In the genomic region with DNA sequence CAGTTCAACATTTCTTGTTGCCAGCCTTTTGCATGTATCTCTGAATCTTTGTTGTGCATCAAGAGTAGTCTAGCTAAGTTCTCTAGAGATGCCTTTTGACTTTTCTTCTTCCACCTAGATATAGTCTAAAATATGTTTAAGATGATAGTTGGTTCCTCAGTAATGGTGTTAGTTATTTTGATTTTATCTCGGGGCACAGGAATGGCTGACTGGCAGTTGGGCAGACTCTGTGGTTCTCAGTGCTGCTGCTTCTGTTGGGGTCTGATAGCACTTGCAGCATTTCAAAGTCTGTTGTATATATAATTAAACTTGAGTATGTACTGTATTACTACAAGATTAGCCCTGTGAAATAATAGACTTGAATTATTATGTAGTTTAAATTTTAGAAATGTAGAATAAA, we compare ENCODE assay signal across 17 mouse cellular contexts.
DNase-seq lines count a peak whose midpoint lies in the region; ATAC-seq and TF ChIP-seq lines count a peak whose summit lies in the region.
"Had no signal": no experiment of that assay in that cellular context is flagged by ENCODE, and none has a peak within 500 bp of the region (broad histone marks: within the 10 kb centered on the region; RNA-seq: fewer than 3 reads in every experiment).

No protein-coding gene starts in this region.

- no peaks in the 10 kb centered on the region for H3K27me3 ChIP-seq in heart, postnatal 0 days (ENCODE audit: control insufficient read depth, insufficient read depth, low read length)
- no peaks in the 10 kb centered on the region for H3K27me3 ChIP-seq in heart, embryonic 10.5 days (ENCODE audit: insufficient read depth, poor library complexity, severe bottlenecking)
- no peaks in the 10 kb centered on the region for H3K27me3 ChIP-seq in G1E (ENCODE audit: insufficient read depth, low read length)
- no peaks in the 10 kb centered on the region for H3K27me3 ChIP-seq in liver, embryonic 14.5 days (ENCODE audit: control insufficient read depth, insufficient read depth, low read length)
- no peaks in the 10 kb centered on the region for H3K27me3 ChIP-seq in neural tube, embryonic 15.5 days (replicated peaks)
- H3K27me3 ChIP-seq: forebrain, embryonic 15.5 days; neural tube, embryonic 12.5 days had no signal

- H3K27ac ChIP-seq in heart, postnatal 0 days (ENCODE audit: low read depth): peak overlapping the region; percentile 43
- no peak overlapping the region for H3K27ac ChIP-seq in heart, embryonic 10.5 days
- peak overlapping the region; percentile 60 for H3K27ac ChIP-seq in liver, embryonic 14.5 days
- H3K27ac ChIP-seq in neural tube, embryonic 15.5 days (replicated peaks): no peak overlapping the region
- H3K27ac ChIP-seq: forebrain, embryonic 15.5 days; gastrocnemius, adult 2 months; macrophage; neural tube, embryonic 12.5 days had no signal

- ATAC-seq in heart, postnatal 0 days (ENCODE audit: insufficient read depth, low read depth): no peak
- ATAC-seq in G1E (ENCODE audit: extremely low read depth, insufficient number of reproducible peaks, low FRiP score, poor library complexity, severe bottlenecking): peak; percentile 65
- peak; percentile 50 for ATAC-seq in liver, embryonic 14.5 days (ENCODE audit: insufficient read depth)
- no peak for ATAC-seq in megakaryocyte, adult 5-6 weeks (ENCODE audit: poor library complexity, severe bottlenecking)
- no peak for ATAC-seq in neural tube, embryonic 15.5 days (ENCODE audit: low FRiP score)
- ATAC-seq: CD4-positive, CD25-positive, alpha-beta regulatory T cell, adult 4 months; forebrain, embryonic 15.5 days had no signal

- H3K9me3 ChIP-seq in heart, postnatal 0 days (replicated peaks; ENCODE audit: control insufficient read depth, low read length): no peaks in the 10 kb centered on the region
- H3K9me3 ChIP-seq in heart, embryonic 10.5 days: no peaks in the 10 kb centered on the region
- no peaks in the 10 kb centered on the region for H3K9me3 ChIP-seq in G1E (replicated peaks)
- no peaks in the 10 kb centered on the region for H3K9me3 ChIP-seq in liver, embryonic 14.5 days (ENCODE audit: control insufficient read depth, low read length)
- H3K9me3 ChIP-seq in neural tube, embryonic 15.5 days (replicated peaks): no peaks in the 10 kb centered on the region
- H3K9me3 ChIP-seq: forebrain, embryonic 15.5 days; neural tube, embryonic 12.5 days had no signal

- H3K36me3 ChIP-seq in heart, postnatal 0 days (replicated peaks; ENCODE audit: control insufficient read depth, insufficient read depth, low read length): no peaks in the 10 kb centered on the region
- no peaks in the 10 kb centered on the region for H3K36me3 ChIP-seq in heart, embryonic 10.5 days
- peaks cover 4% of the 10 kb centered on the region for H3K36me3 ChIP-seq in G1E (replicated peaks)
- H3K36me3 ChIP-seq in liver, embryonic 14.5 days (replicated peaks; ENCODE audit: control insufficient read depth, insufficient read depth, low read depth): no peaks in the 10 kb centered on the region
- H3K36me3 ChIP-seq in neural tube, embryonic 15.5 days: no peaks in the 10 kb centered on the region
- H3K36me3 ChIP-seq: forebrain, embryonic 15.5 days; neural tube, embryonic 12.5 days had no signal

- no peak for DNase-seq in heart, postnatal 0 days (ENCODE audit: low spot score)
- no peak for DNase-seq in heart, embryonic 10.5 days (ENCODE audit: low spot score)
- no peak for DNase-seq in G1E (ENCODE audit: low spot score)
- DNase-seq in c-Kit-positive CD71-positive TER-119-negative erythroid progenitor cells, embryonic 14.5 days (ENCODE audit: low read depth): peak; percentile 63
- peak in 2 of 3 experiments; percentile 49 to 56 for DNase-seq in liver, embryonic 14.5 days (ENCODE audit: low read depth in 3 of 3, low spot score in 3 of 3)
- no peak for DNase-seq in cerebellum, postnatal 36 days
- DNase-seq: cerebellum, adult 11-12 months; gastrocnemius, adult 2 months; kidney, adult 2 months; left cerebral cortex, postnatal 4 days; lung, embryonic 14.5 days had no signal

- no peak overlapping the region for H3K4me3 ChIP-seq in heart, postnatal 0 days (ENCODE audit: low read depth, low read length)
- H3K4me3 ChIP-seq in heart, embryonic 10.5 days: no peak overlapping the region
- no peak overlapping the region; the same call in 1 of the 2 replicates for H3K4me3 ChIP-seq in G1E (ENCODE audit: low read depth, low read length)
- H3K4me3 ChIP-seq in liver, embryonic 14.5 days (ENCODE audit: insufficient read depth in 1 of 2, low read depth in 2 of 2, low read length in 2 of 2): no peak overlapping the region
- no peak overlapping the region for H3K4me3 ChIP-seq in neural tube, embryonic 15.5 days (replicated peaks)
- H3K4me3 ChIP-seq: forebrain, embryonic 15.5 days; gastrocnemius, adult 2 months; neural tube, embryonic 12.5 days had no signal

- no peak overlapping the region for H3K9ac ChIP-seq in heart, postnatal 0 days (replicated peaks; ENCODE audit: low read depth, low read length)
- H3K9ac ChIP-seq in liver, embryonic 14.5 days (replicated peaks): no peak overlapping the region
- H3K9ac ChIP-seq in neural tube, embryonic 15.5 days (replicated peaks): no peak overlapping the region
- H3K9ac ChIP-seq: forebrain, embryonic 15.5 days; lung, embryonic 14.5 days; neural tube, embryonic 12.5 days had no signal

- H3K4me2 ChIP-seq in heart, postnatal 0 days (ENCODE audit: low read depth, low read length): no peak overlapping the region
- peak overlapping the region; percentile 42 for H3K4me2 ChIP-seq in liver, embryonic 14.5 days (ENCODE audit: low read depth)
- H3K4me2 ChIP-seq in neural tube, embryonic 15.5 days: no peak overlapping the region
- H3K4me2 ChIP-seq: forebrain, embryonic 15.5 days; lung, embryonic 14.5 days; neural tube, embryonic 12.5 days had no signal

- no peak for TF ChIP-seq CTCF in heart, postnatal 0 days (IDR thresholded peaks at IDR 0.05; ENCODE audit: low read depth)
- no peak for TF ChIP-seq CTCF in G1E (IDR thresholded peaks at IDR 0.05; ENCODE audit: low read depth, low read length)
- no peak for TF ChIP-seq CTCF in liver, embryonic 14.5 days (IDR thresholded peaks at IDR 0.05; ENCODE audit: low read depth)

- peaks cover 12% of the 10 kb centered on the region for H3K4me1 ChIP-seq in heart, postnatal 0 days (ENCODE audit: control insufficient read depth, insufficient read depth)
- peaks cover 8% of the 10 kb centered on the region; the same call in 1 of the 2 replicates for H3K4me1 ChIP-seq in heart, embryonic 10.5 days
- peaks cover 40% of the 10 kb centered on the region for H3K4me1 ChIP-seq in G1E (ENCODE audit: insufficient read depth, low read depth, low read length)
- peaks cover 20 to 25% of the 10 kb centered on the region in 2 experiments for H3K4me1 ChIP-seq in liver, embryonic 14.5 days (replicated peaks; ENCODE audit: control insufficient read depth in 2 of 2, insufficient read depth in 2 of 2, low read length in 1 of 2)
- peaks cover 23% of the 10 kb centered on the region for H3K4me1 ChIP-seq in neural tube, embryonic 15.5 days

- WGBS in heart, postnatal 0 days: 19% methylated on average over 1 of the region's 1 CpGs
- 67% methylated on average over 1 of the region's 1 CpGs for WGBS in heart, embryonic 10.5 days
- WGBS in liver, embryonic 14.5 days (ENCODE audit: insufficient replicate concordance): 3% methylated on average over 1 of the region's 1 CpGs
- WGBS in neural tube, embryonic 15.5 days: 75% methylated on average over 1 of the region's 1 CpGs

- no peak for TF ChIP-seq EP300 in heart, postnatal 0 days (IDR thresholded peaks at IDR 0.05; ENCODE audit: low read depth)
- peak; percentile 93 for TF ChIP-seq EP300 in liver, embryonic 14.5 days (IDR thresholded peaks at IDR 0.05; ENCODE audit: low read depth)

Comparison
In these comparisons a context has a peak if more than half of its experiments do, and no peak if none do; other contexts are left out.
1. H3K27ac ChIP-seq: peak in heart, postnatal 0 days (single experiment) and liver, embryonic 14.5 days (single experiment); none in heart, embryonic 10.5 days (single experiment) and neural tube, embryonic 15.5 days (single experiment).
2. ATAC-seq: peak in G1E (single experiment) and liver, embryonic 14.5 days (single experiment); none in heart, postnatal 0 days (single experiment), megakaryocyte, adult 5-6 weeks (single experiment) and neural tube, embryonic 15.5 days (single experiment).
3. DNase-seq: peak in c-Kit-positive CD71-positive TER-119-negative erythroid progenitor cells, embryonic 14.5 days (single experiment) and liver, embryonic 14.5 days (2 of 3); none in heart, postnatal 0 days (single experiment), heart, embryonic 10.5 days (single experiment), G1E (single experiment) and cerebellum, postnatal 36 days (0 of 2).